Mouse (Mus musculus) C2C12 (cell line): ENCODE measurements around the gene Nfic.

Experiments used
- CEBPB ChIP-seq: IDR thresholded peaks from one replicate; pipeline ENCODE4 v1.6.1; 2011; ENCODE audit warnings: low read depth, mild to moderate bottlenecking, control low read depth, moderate library complexity
- CTCF ChIP-seq: IDR thresholded peaks from one replicate; pipeline ENCODE4 v1.5.1; 2011; ENCODE audit not compliant: control insufficient read depth, insufficient read depth, insufficient read length
- FOSL1 ChIP-seq: IDR thresholded peaks from one replicate; pipeline ENCODE4 v1.8.0; 2011; ENCODE audit warnings: mild to moderate bottlenecking, low read length; ENCODE audit not compliant: poor library complexity, insufficient read depth, severe bottlenecking
- MAX ChIP-seq: IDR thresholded peaks from one replicate; pipeline ENCODE4 v1.6.1; 2011; ENCODE audit warnings: mild to moderate bottlenecking, control low read depth
- MYOD1 ChIP-seq: IDR thresholded peaks from one replicate; pipeline ENCODE4 v1.6.1; 2011; ENCODE audit warnings: low read depth; ENCODE audit not compliant: control insufficient read depth, insufficient read length
- USF1 ChIP-seq: IDR thresholded peaks from one replicate; pipeline ENCODE4 v1.6.1; 2011; ENCODE audit warnings: low read depth, mild to moderate bottlenecking, control low read depth, moderate library complexity

DNA sequence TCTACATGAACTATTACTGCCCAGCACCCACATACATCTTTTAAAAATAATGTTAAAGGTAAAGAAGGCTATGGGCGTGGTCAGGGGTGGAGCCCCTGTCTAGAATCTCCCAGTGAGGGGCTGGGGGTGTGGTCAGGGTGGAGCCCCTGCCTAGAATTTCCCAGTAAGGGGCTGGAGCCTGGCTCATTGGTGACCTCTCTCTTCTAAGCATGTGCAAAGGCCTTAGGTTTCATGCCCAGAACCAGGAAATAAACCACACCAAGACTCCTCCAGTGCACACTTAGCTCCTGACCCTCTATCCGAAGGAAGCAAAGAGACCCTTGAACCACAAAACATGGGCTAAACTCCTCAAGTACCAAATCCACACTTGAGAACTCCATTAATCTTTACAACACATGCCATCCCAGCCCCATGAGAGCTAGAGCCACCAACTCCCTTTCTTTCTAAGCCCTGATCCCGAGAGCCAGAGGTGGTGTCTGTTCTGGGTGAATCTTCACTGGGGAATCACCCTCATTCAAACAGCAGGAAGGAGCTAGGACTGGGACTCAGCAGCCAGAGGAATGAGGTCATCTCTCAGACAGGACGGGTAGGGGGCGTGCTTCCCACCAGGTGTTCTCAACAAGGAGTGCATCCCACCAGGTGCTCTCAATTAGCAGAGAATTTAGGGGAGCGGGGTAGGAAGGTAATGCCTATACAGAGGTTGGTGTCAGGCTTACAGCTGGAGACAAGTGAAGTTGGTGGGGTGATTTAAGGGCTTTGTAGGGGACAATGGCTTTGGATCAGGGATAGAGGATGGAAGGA is 78.7 kb downstream of the Nfic start:
- TF ChIP-seq CTCF, result no peak
- no peak for TF ChIP-seq MYOD1
- no peak for TF ChIP-seq MAX
- TF ChIP-seq CEBPB, result no peak
- TF ChIP-seq USF1, result no peak
- no peak for TF ChIP-seq FOSL1
